Mouse (Mus musculus): ENCODE results near the gene Tmem102. TPM values are rescaled to one million over a fixed set of nuclear protein-coding genes. Genes with fewer than 3 reads are reported as not detected.

Gene Tmem102
- total RNA-seq, 2 experiments from 2014 or later = not detected

DNA sequence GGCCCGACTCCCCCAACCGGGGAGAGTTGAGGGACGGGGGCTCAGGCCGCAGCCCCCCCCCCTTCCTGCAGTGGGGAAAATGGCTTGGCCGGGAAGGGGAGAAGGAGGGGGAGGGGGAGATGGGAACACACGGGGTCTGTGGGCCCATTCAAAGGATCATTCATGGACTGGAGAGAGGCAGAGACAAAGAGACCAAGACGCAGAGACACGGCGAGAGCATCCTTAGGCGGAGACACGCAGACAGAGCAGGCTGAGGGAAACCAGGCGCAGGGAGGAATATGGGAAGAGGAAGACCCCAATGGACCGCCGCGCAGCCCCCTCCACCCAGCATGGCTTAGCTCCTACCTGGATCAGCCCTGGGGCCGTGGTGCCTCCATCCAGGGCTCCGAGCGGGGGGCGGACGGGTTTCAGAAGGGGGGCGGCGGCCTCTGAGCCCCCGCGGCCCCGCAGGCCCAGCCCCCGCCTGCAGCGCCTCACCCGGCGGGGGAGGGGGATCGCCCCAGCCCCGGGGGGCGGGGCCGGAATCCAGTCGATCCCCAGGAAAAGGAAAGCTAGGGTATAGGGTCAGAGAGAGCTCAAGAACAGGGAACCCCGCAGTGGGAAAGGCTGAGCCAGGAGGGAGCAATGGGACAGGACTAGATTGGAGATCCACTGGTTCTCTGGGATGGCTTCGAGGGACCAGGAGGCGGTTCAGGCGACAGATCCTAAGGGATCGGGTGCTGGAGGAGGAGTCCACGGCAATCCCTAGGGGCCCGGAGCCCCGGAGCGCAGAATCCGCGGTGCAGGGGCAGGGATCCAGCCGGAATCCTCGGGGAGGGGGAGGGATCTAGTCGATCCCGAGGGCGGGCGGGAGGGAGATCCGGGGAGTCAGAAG lies 31.5 kb upstream of the Tmem102 start:
- Histone ChIP-seq H3K27ac (peak overlapping the region; percentile 95), H3K4me3 (peak overlapping the region; percentile 79)
- 0 out of 2 replicates have a peak, but pooled peaks have one; percentile 2 for TF ChIP-seq CTCF (conservative IDR thresholded peaks at IDR 0.05)
- DNase-seq (ENCODE audit: low spot score in 2 of 2) = peak; percentile 25 to 52

DNA sequence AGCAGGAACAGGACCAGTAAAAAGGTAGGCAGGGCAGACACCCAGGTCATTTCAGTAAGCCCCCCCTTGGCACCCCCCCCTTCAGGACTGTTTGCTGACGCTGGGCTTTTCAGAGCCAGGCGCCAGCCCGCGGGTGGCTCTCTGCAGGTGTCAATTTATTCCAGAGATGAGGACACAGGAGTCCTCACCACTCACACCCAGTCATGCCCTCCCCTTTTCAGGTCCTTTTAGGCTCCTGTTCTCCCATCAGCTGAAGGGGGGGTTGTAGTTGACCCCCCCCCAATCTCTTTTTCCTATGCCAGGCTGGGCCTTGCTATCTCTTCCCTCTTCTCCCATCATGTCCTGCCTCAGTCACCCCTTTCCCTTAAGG lies 30.5 kb upstream of the Tmem102 start:
- DNase-seq (ENCODE audit: low spot score in 2 of 2) = no peak
- peak overlapping the region; percentile 79 for H3K4me3 ChIP-seq
- no peak for TF ChIP-seq CTCF (conservative IDR thresholded peaks at IDR 0.05)
- peak overlapping the region; percentile 95; the same call in 1 of the 2 replicates for H3K27ac ChIP-seq

- H3K27ac ChIP-seq = peak overlapping the region; percentile 53
- peak overlapping the region; percentile 79 for H3K4me3 ChIP-seq
- no peak for DNase-seq (ENCODE audit: low spot score in 2 of 2)
- no peak for TF ChIP-seq CTCF (conservative IDR thresholded peaks at IDR 0.05)
Observed at GRCm38 (mm10) chr11:69835326-69835965, 30.0 kb upstream of the Tmem102 start.

- DNase-seq (ENCODE audit: low spot score in 2 of 2) = no peak
- Histone ChIP-seq H3K27ac (peak overlapping the region; percentile 53; the same call in 1 of the 2 replicates), H3K4me3 (peak overlapping the region; percentile 79)
- TF ChIP-seq CTCF (conservative IDR thresholded peaks at IDR 0.05) = no peak
Observed at GRCm38 (mm10) chr11:69834001-69834549, 28.7 kb upstream of the Tmem102 start.

- H3K4me3 ChIP-seq = peak overlapping the region; percentile 79
- peak overlapping the region; percentile 53; the same call in 1 of the 2 replicates for H3K27ac ChIP-seq
- no peak for DNase-seq (ENCODE audit: low spot score in 2 of 2)
- TF ChIP-seq CTCF (conservative IDR thresholded peaks at IDR 0.05) = no peak
Observed at GRCm38 (mm10) chr11:69833554-69833953, 28.1 kb upstream of the Tmem102 start.

DNA sequence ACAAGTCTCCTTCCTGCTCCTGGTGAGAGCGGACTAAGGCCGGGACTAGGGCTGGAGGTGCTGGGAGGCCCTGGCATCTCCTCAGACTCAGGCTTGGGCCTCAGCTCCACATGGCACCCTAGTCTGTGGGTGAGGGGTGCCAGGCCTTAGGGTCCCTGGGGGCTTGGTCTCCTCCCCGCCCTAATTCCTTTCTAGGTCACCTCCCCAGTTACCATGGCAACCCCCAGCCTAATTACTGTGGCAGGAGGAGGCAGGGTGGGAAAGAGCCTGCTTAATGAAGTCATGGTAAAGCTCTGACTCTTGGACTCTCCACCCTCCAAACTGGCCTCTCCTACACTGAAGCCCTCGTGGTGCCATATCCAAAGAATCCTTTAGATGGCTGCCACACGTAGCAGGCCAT lies 23.4 kb upstream of the Tmem102 start:
- no peak for TF ChIP-seq CTCF (conservative IDR thresholded peaks at IDR 0.05)
- Histone ChIP-seq H3K4me3 (no peak overlapping the region), H3K27ac (no peak overlapping the region)
- DNase-seq (ENCODE audit: low spot score in 2 of 2) = no peak

- H3K27ac ChIP-seq = no peak overlapping the region
- no peak for DNase-seq (ENCODE audit: low spot score in 2 of 2)
- TF ChIP-seq CTCF (conservative IDR thresholded peaks at IDR 0.05) = no peak
- H3K4me3 ChIP-seq = no peak overlapping the region
Observed at GRCm38 (mm10) chr11:69823456-69823855, 18.0 kb upstream of the Tmem102 start.

- Histone ChIP-seq H3K4me3 (no peak within 1 kb of the TSS), H3K27ac (no peak within 1 kb of the TSS)
- TF ChIP-seq CTCF (conservative IDR thresholded peaks at IDR 0.05) = no peak
- no peak for DNase-seq (ENCODE audit: low spot score in 2 of 2)
Observed at GRCm38 (mm10) chr11:69822080-69822479, 16.7 kb upstream of the Tmem102 start, which contains the start of gene Spem1. TSS of gene Spem1 (minus strand) at chr11:69822180.

- TF ChIP-seq CTCF (conservative IDR thresholded peaks at IDR 0.05) = no peak
- no peak overlapping the region for H3K4me3 ChIP-seq
Observed at GRCm38 (mm10) chr11:69818871-69819270, 13.4 kb upstream of the Tmem102 start.

GRCm38 (mm10) chr11:69818365-69818764 lies 12.9 kb upstream of the Tmem102 start, which contains the start of gene Spem2:
TSS of gene Spem2 (minus strand) at chr11:69818465.
- DNase-seq (ENCODE audit: low spot score in 2 of 2) = no peak
- Histone ChIP-seq H3K27ac (no peak within 1 kb of the TSS), H3K4me3 (no peak within 1 kb of the TSS)
- TF ChIP-seq CTCF (conservative IDR thresholded peaks at IDR 0.05) = no peak

More at GRCm38 (mm10) chr11:69818871-69819270, 13.4 kb upstream of the Tmem102 start:
- no peak for DNase-seq (ENCODE audit: low spot score in 2 of 2)
- no peak overlapping the region for H3K27ac ChIP-seq

DNA sequence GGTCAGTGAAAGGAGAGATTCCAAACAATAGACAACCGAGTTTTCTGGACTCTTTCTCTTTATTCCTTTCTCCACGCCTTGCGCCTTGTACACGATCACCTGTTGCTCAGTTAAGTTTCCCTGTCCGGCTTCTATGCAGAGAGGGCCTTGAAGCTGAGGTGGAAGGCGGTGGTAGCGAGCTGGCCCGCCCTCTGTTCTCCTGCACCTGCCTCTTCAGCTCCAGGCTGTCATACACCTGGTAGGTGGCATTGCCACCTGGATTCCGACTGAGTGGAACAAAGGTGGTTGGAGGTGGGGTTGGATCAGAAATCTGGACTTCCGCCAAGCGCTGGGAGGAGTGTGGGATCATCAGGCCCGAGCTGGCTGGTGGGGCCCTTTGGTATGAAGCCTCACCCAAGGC lies 11.1 kb upstream of the Tmem102 start:
- Histone ChIP-seq H3K27ac (no peak overlapping the region), H3K4me3 (no peak overlapping the region)
- DNase-seq (ENCODE audit: low spot score in 2 of 2) = no peak
- no peak for TF ChIP-seq CTCF (conservative IDR thresholded peaks at IDR 0.05)

DNA sequence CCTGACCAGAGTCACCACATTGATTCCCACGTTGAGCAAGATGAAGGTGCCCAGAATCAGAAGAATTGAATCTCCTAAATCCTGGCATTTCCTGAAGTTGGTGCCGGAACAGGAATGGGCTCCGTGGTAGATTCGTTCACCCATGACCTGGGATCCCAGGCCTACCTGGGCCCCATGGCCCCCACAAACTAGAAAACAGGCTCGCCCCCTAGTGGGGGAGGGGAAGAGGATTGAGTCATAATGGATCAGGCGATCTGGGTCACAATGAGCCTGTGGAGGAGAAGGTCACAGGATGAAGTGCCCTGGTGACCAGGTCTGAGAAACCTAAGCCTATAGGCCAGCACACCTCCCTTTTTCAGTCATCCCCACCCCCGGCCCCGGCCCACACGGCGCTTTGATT lies 9.7 kb upstream of the Tmem102 start, which contains the start of gene Gm39566:
Gm39566 (minus strand) TSS at position 144 of the 400 bp plus-strand sequence.
- TF ChIP-seq CTCF (conservative IDR thresholded peaks at IDR 0.05) = 0 out of 2 replicates have a peak, but pooled peaks have one; percentile 9
- DNase-seq (ENCODE audit: low spot score in 2 of 2) = no peak
- no peak within 1 kb of the TSS for H3K4me3 ChIP-seq
- H3K27ac ChIP-seq = no peak within 1 kb of the TSS

DNA sequence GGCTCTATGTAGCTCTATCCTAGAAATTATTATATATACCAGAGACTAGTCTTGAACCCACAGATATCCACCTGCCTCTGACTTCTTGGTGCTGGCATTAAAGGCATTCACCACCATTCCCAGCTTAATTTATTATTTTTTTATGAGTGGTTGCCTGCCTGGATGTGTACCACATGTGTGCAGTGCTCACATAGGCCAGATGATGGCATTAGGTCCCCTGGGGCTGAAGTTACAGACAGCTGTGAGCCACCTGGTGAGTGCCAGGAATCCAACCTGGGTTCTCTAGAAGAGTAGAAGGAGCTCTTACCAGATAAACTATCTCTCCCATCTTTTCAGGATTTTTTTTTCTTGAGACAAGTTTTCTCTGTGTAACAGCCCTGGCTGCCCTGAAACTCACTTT lies 4.9 kb upstream of the Tmem102 start:
- TF ChIP-seq CTCF (conservative IDR thresholded peaks at IDR 0.05) = no peak
- Histone ChIP-seq H3K4me3 (no peak overlapping the region), H3K27ac (no peak overlapping the region)
- no peak for DNase-seq (ENCODE audit: low spot score in 2 of 2)

Measured in layer of hippocampus, adult 2 months (tissue).